Mouse (Mus musculus) liver, embryonic 16.5 days (tissue): Measurements from ENCODE around the gene Cacna1a. TPM values are rescaled to one million over a fixed set of nuclear protein-coding genes. Genes with fewer than 3 reads are reported as not detected.

Experiments
- ATAC-seq: fragments of 200-750 bp; cut with Nextera tagmentation; 2 replicates; pipeline ENCODE4 v1.8.0; 2017; ENCODE audit warnings: low read depth, mild to moderate bottlenecking, moderate number of reproducible peaks, moderate library complexity
- H3K27ac ChIP-seq: fragments of 300-500 bp; sonication (generic); 2 replicates; pipeline ENCODE4 v1.5.1; 2014; ENCODE audit warnings: mild to moderate bottlenecking, low read length
- H3K27me3 ChIP-seq: fragments of 300-500 bp; sonication (generic); 2 replicates; pipeline ENCODE4 v1.6.1; 2014; ENCODE audit warnings: low read depth, low read length, mixed read lengths; ENCODE audit not compliant: control insufficient read depth, insufficient read depth
- H3K36me3 ChIP-seq: fragments of 300-500 bp; sonication (generic); 2 replicates; pipeline ENCODE4 v1.6.1; 2014; ENCODE audit warnings: mild to moderate bottlenecking; ENCODE audit not compliant: control insufficient read depth, insufficient read depth
- H3K4me1 ChIP-seq: fragments of 300-500 bp; sonication (generic); 2 replicates; pipeline ENCODE4 v1.6.1; 2014; ENCODE audit warnings: low read depth, low read length, mixed read lengths; ENCODE audit not compliant: control insufficient read depth
- H3K4me2 ChIP-seq: fragments of 300-500 bp; sonication (generic); 2 replicates; pipeline ENCODE4 v1.6.1; 2014; ENCODE audit warnings: low read depth, low read length, mixed read lengths
- H3K4me3 ChIP-seq: fragments of 300-500 bp; sonication (generic); 2 replicates; pipeline ENCODE4 v1.5.1; 2014; ENCODE audit warnings: low read depth, mild to moderate bottlenecking, low read length
- H3K9ac ChIP-seq: fragments of 300-500 bp; sonication (generic); 2 replicates; pipeline ENCODE4 v1.6.1; 2014; ENCODE audit warnings: low read depth, low read length
- H3K9me3 ChIP-seq: fragments of 300-500 bp; sonication (generic); replicated peaks from 2 replicates; pipeline ENCODE4 v1.6.1; 2016; ENCODE audit warnings: low read length; ENCODE audit not compliant: control insufficient read depth
- WGBS: fragments of 180-500 bp; shearing (Covaris S2); extraction: QIAGEN DNeasy Blood & Tissue Kit; methylation state at CpG from one replicate; pipeline ENCODE4 v1.1.7; 2014; ENCODE audit not compliant: insufficient replicate concordance; 5-methylcytosine and 5-hydroxymethylcytosine counted together
- polyA plus RNA-seq: library from polyadenylated mRNA; unstranded; fragments of >200 nt; fragmentation: Nextera tagmentation; extraction: Ambion mirVana; gene quantifications from 2 replicates; pipeline ENCODE4 v1.2.1, GENCODE M21; 2015

Cacna1a gene
- polyA plus RNA-seq, 1 experiment from 2014 or later: 0.32 TPM

DNA sequence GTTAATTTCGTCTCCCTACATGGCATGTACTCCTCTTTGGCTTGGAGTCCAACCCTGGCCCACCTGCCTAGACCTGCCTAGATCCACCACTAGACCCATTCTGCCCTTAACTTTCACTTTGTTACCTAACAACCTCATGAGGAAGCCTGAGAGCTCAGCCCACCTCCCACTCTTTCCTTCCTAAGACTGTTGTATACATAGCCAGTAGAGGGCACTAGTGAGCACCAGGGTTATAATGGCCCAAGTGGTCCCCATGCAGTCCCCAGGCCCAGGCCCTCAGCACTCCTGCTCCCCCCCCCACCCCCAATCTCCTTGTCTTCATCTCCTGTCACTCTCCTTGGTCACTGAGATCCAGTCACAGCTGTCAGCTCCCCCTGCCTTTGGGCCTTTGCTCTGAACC is 86.2 kb downstream of the Cacna1a start:
- no peak overlapping the region for H3K27ac ChIP-seq
- no peak for ATAC-seq
- H3K4me3 ChIP-seq: no peak overlapping the region
- no peaks in the 10 kb centered on the region for H3K4me1 ChIP-seq
- no peaks in the 10 kb centered on the region for H3K9me3 ChIP-seq
- 59% methylated on average over 1 of the region's 1 CpGs for WGBS
- no peaks in the 10 kb centered on the region for H3K36me3 ChIP-seq
- H3K4me2 ChIP-seq: no peak overlapping the region
- H3K9ac ChIP-seq: no peak overlapping the region
- no peaks in the 10 kb centered on the region for H3K27me3 ChIP-seq

DNA sequence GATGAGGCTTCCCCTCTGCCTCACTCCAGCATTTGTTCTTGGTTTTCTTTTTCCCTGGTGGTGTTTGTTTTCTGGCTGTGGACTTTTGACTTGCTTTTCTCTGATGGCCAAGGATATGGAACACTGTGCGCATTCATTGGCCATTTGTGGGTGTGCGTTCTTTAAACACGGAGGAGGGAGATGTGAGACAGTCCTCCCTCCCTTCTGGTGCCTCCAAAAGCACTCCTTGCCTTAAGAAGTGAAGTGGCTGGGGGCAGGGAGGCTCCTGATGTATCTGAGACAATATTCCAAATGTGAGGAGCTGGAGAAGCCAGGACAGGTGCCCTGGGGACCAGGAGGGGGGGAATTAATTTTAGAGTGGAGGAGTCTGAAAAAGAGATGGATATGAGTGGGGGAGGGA is 89.1 kb downstream of the Cacna1a start:
- WGBS: 72% methylated on average over 3 of the region's 3 CpGs
- ATAC-seq: no peak
- no peaks in the 10 kb centered on the region for H3K27me3 ChIP-seq
- H3K4me1 ChIP-seq: no peaks in the 10 kb centered on the region
- H3K9ac ChIP-seq: no peak overlapping the region
- no peak overlapping the region for H3K4me3 ChIP-seq
- H3K4me2 ChIP-seq: no peak overlapping the region
- H3K36me3 ChIP-seq: no peaks in the 10 kb centered on the region
- H3K9me3 ChIP-seq: no peaks in the 10 kb centered on the region
- no peak overlapping the region for H3K27ac ChIP-seq

DNA sequence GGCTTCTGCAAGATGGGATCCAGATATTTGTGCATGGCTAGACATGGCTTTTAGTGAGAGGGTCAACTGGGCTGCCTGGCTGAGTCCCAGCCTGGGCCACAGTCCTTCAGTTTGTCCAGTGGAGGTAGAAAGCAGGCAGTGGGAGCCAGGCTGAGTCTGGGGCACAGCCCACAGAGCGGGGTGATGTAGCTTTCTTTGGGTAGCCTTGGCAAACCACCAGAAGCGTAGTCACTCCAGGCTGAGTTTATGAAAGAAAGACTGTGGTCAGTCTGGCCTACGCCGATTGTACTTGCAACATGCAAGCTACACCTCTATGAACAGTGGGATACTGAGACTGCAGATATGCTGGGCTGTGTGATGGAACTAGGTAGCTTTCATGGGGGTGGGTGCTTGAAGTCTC is 94.8 kb downstream of the Cacna1a start:
- no peaks in the 10 kb centered on the region for H3K4me1 ChIP-seq
- H3K27ac ChIP-seq: no peak overlapping the region
- no peaks in the 10 kb centered on the region for H3K9me3 ChIP-seq
- no peak overlapping the region for H3K4me3 ChIP-seq
- no peaks in the 10 kb centered on the region for H3K36me3 ChIP-seq
- H3K9ac ChIP-seq: no peak overlapping the region
- 78% methylated on average over 4 of the region's 4 CpGs for WGBS
- no peaks in the 10 kb centered on the region for H3K27me3 ChIP-seq
- no peak overlapping the region for H3K4me2 ChIP-seq
- no peak for ATAC-seq

DNA sequence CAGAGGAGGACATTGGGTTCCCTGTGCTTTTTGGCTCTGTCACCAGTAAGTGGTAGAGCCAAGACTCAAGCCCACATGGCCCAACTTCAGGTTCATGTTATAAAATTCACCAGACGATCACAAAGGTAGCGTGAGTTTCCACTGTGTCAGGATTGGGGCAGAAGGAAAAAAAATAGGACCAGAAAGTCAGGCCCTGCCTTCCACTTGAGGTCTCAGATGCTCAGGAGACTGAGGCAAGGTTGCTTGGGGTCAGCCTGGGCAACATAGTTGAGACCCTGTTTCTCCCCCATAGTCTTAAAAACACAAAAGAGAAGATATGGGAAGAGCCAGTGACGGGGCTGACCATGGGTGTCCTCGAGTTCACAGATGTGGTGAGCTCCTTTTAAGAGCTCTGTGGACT is 97.1 kb downstream of the Cacna1a start:
- Histone ChIP-seq H3K9ac (no peak overlapping the region), H3K27me3 (no peaks in the 10 kb centered on the region), H3K4me3 (no peak overlapping the region), H3K4me1 (no peaks in the 10 kb centered on the region), H3K27ac (no peak overlapping the region), H3K4me2 (no peak overlapping the region), H3K9me3 (no peaks in the 10 kb centered on the region), H3K36me3 (no peaks in the 10 kb centered on the region)
- 68% methylated on average over 4 of the region's 4 CpGs for WGBS
- no peak for ATAC-seq

DNA sequence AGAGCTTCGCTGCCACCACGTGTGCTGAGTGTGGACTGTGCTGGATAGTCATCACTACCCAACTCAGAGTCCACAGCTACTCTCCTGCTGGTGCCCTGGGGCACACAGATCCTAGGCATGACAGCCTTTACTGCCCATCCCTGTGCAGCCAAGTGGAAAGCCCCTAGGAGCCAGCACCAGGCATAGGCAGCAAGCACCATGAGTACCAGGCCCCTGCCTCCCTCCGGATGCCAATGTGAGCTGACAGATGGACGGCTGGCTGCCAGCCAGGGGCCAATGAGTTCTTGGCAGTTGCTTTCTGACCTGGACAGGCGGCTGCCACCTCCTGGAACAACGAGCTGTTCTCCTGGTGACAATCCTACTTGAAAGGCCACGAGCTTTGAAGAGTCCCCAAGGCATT is 97.6 kb downstream of the Cacna1a start:
- 51% methylated on average over 7 of the region's 7 CpGs for WGBS
- Histone ChIP-seq H3K4me1 (no peaks in the 10 kb centered on the region), H3K4me2 (no peak overlapping the region), H3K4me3 (no peak overlapping the region), H3K9ac (no peak overlapping the region), H3K27ac (no peak overlapping the region), H3K27me3 (no peaks in the 10 kb centered on the region), H3K9me3 (no peaks in the 10 kb centered on the region), H3K36me3 (no peaks in the 10 kb centered on the region)
- ATAC-seq: no peak

DNA sequence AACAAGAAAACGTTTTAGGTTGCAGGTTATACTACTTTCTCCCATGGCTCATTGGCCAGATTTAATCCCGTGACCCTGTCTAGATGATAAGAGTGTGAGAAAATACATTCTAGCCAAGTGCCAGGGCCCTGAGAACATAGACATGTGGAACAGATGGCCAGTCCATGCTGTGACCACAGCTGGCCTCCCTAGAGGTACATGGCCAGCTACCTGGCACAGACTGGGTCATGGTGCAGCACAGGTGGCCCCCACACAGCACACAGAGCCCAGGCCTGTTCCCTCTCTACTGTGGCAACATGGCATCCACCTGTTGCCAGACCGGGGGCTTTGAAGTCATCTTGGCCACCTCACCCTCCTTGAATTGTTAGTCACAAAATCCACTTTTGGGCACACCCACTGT is 101.0 kb downstream of the Cacna1a start:
- Histone ChIP-seq H3K27me3 (no peaks in the 10 kb centered on the region), H3K4me3 (no peak overlapping the region), H3K27ac (no peak overlapping the region), H3K9me3 (no peaks in the 10 kb centered on the region), H3K4me2 (no peak overlapping the region), H3K4me1 (no peaks in the 10 kb centered on the region), H3K9ac (no peak overlapping the region), H3K36me3 (no peaks in the 10 kb centered on the region)
- no peak for ATAC-seq
- WGBS: 50% methylated on average over 3 of the region's 3 CpGs

DNA sequence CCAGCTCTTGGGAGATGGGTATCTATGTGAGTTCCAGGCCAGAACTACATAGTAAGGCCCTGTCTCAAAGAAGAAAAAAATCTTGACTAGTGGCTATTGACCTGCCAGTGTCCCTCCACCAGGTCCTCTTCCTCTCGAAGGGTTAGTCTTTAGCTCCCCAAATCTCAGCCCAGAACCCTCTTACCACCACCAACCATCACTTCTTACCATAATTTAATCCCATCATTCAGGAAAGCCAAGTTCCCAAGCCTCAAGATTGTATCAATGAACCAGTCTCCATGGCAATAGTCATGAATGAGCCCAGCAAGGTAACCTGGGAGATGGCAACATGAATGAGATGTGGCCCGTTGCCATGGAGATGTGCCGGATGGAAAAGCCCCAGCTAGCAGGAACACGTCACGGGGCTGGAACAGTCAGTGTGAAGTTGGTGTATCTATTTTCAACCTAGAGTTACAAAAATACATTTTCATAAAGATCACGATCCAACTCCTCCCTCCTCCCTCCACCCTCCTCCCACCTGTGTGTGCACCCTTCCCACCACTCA is 106.4 kb downstream of the Cacna1a start:
- WGBS: 69% methylated on average over 6 of the region's 6 CpGs
- H3K27ac ChIP-seq: no peak overlapping the region
- H3K4me2 ChIP-seq: no peak overlapping the region

DNA sequence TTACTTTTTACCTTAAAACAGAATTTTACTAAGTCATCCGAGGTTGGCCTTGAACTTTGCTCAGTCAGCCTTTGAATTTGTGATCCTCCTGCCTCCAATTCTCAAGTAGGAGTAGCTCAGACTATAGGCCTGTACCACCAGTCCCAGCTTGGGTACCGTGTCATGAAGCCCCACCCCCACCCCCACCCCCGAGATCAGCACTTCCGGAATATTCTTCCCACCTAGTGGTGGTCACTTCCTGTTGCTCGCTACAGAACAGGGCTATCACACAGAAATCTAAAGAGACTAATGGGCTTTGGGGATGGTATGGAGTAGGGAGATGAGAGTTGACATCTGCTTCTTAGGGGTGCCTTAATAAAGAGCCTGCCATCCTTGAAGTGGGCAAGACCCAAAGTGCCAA is 112.9 kb downstream of the Cacna1a start:
- Histone ChIP-seq H3K27ac (no peak overlapping the region), H3K9ac (no peak overlapping the region), H3K36me3 (no peaks in the 10 kb centered on the region), H3K27me3 (no peaks in the 10 kb centered on the region), H3K9me3 (no peaks in the 10 kb centered on the region), H3K4me3 (no peak overlapping the region), H3K4me1 (no peaks in the 10 kb centered on the region), H3K4me2 (no peak overlapping the region)
- 23% methylated on average over 5 of the region's 5 CpGs for WGBS
- ATAC-seq: no peak

More for the DNA sequence above, 106.4 kb downstream of the Cacna1a start:
- H3K9ac ChIP-seq: no peak overlapping the region
- no peaks in the 10 kb centered on the region for H3K36me3 ChIP-seq
- H3K9me3 ChIP-seq: no peaks in the 10 kb centered on the region
- H3K4me3 ChIP-seq: no peak overlapping the region
- no peaks in the 10 kb centered on the region for H3K27me3 ChIP-seq
- no peaks in the 10 kb centered on the region for H3K4me1 ChIP-seq
- no peak for ATAC-seq

DNA sequence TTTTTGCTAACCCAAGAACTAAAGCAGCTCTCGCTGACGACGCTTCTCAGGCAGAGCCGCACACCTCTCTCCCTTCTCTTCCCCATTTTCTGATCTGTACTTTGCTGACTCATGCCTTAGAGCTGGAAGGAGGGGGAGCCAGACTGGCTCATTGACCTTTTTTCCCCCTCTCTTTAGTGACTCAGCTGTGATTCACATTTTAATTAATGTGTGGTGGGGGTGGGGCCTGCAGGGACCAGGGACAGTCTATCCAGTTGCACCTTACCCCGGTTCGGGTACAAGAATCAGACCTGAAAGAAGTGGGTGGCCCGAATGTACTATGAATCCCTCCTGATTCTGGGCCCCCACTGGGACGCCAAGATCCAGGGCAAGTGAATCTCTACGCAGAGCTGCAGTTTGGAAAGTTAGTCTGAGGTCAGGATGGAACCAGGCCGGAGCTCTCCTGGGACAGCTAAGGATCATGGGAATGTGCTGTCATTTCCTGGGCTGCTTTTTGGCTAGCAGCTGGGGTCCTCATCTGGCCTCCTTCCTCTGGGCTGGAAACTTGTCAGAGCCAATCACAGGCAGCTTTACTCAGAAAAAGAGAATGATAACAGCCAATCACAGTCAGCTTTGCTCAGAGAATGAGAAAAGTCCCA is 113.5 kb downstream of the Cacna1a start:
- no peaks in the 10 kb centered on the region for H3K9me3 ChIP-seq
- H3K27ac ChIP-seq: no peak overlapping the region
- no peak for ATAC-seq
- H3K36me3 ChIP-seq: no peaks in the 10 kb centered on the region
- H3K4me1 ChIP-seq: no peaks in the 10 kb centered on the region
- no peak overlapping the region for H3K4me2 ChIP-seq
- no peaks in the 10 kb centered on the region for H3K27me3 ChIP-seq
- H3K9ac ChIP-seq: no peak overlapping the region
- WGBS: 46% methylated on average over 10 of the region's 10 CpGs
- no peak overlapping the region for H3K4me3 ChIP-seq
